Mouse (Mus musculus): ENCODE results near the gene Pebp1.

- no peak for TF ChIP-seq CTCF (IDR thresholded peaks at IDR 0.05; ENCODE audit: low read depth, low read length)
- TF ChIP-seq GATA1 (IDR thresholded peaks at IDR 0.05; ENCODE audit: borderline replicate concordance, low read length), result no peak
- TF ChIP-seq POLR2AphosphoS5 (IDR thresholded peaks at IDR 0.05; ENCODE audit: insufficient replicate concordance, low read depth, low read length), result no peak
Observed at GRCm38 (mm10) chr5:117302899-117303298, 15.5 kb upstream of the Pebp1 start.
